Mouse (Mus musculus): ENCODE measurements around the gene Dao.

DNA sequence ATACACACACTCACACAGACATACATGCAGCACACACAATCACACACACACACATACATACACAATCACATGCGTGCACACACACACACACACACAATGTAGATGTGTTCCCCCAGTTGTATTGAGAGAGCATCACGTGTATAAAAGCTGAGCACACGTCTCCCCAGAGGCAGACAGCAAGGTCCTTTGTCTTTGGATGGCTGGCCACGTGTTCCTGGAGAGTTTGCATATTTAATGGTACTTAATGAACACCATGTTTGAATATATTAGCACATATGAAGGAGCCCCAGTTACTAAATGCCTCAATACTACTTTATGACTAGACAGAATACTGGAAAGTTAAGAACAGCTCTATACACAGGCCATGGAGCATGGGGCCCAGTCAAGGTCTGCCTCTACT lies 60.5 kb downstream of the Dao start:
- no peak for TF ChIP-seq CTCF (IDR thresholded peaks at IDR 0.05)
- no peak for TF ChIP-seq POLR2A (IDR thresholded peaks at IDR 0.05; ENCODE audit: insufficient read depth, low read depth, low read length)
- TF ChIP-seq EP300 (IDR thresholded peaks at IDR 0.05; ENCODE audit: insufficient read depth, low read depth, low read length) = no peak
